Mouse (Mus musculus) thymus, adult 2 months (tissue): ENCODE results near the gene Mmp19.

Experiments used
- CTCF ChIP-seq: fragments of 200-500 bp; IDR thresholded peaks from 2 replicates; pipeline ENCODE4 v1.5.1; 2012; ENCODE audit warnings: mild to moderate bottlenecking, control low read depth, low read length, moderate library complexity, borderline replicate concordance; ENCODE audit not compliant: control insufficient read depth, poor library complexity, insufficient read depth; ENCODE audit errors: extremely low read depth
- POLR2A ChIP-seq: fragments of 200-500 bp; IDR thresholded peaks from 2 replicates; pipeline ENCODE4 v1.6.1; 2012; ENCODE audit warnings: mild to moderate bottlenecking, low read length, control low read depth, moderate library complexity; ENCODE audit not compliant: control insufficient read depth, poor library complexity, insufficient read depth; ENCODE audit errors: extremely low read depth

- no peak for TF ChIP-seq CTCF
- TF ChIP-seq POLR2A: no peak
Measured at GRCm38 (mm10) chr10:128843260-128843659, 52.5 kb downstream of the Mmp19 start.
